Mouse (Mus musculus): Measurements from ENCODE around the gene Foxi3. TPM values are rescaled to one million over a fixed set of nuclear protein-coding genes. Genes with fewer than 3 reads are reported as not detected.

Foxi3 gene
- polyA plus RNA-seq, 1 experiment from 2014 or later, result not detected

DNA sequence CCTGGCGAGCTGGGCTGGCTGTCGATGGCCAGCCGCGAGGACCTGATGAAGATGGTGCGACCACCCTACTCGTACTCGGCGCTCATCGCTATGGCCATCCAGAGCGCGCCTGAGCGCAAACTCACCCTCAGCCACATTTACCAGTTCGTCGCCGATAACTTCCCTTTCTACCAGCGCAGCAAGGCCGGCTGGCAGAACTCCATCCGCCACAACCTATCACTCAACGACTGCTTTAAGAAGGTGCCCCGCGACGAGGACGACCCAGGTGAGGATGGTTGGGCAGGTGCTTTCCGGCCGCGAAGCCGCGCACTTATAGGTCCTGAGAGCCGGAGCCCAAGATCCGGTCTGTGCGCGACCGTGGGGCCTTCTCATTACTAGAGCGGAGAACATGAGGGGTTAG, 605 bp downstream of the Foxi3 start:
- Histone ChIP-seq H3K4me3 (peak overlapping the region; percentile 67), H3K4me1 (peaks cover 12% of the 10 kb centered on the region), H3K27ac (no peak overlapping the region), H3K27me3 (ENCODE audit: insufficient read depth, poor library complexity, severe bottlenecking) (peaks cover 87% of the 10 kb centered on the region), H3K9me3 (no peaks in the 10 kb centered on the region), H3K36me3 (no peaks in the 10 kb centered on the region)
- no peak for DNase-seq (ENCODE audit: low spot score)
- WGBS, result 1% methylated on average over 34 of the region's 34 CpGs

GRCm38 (mm10) chr6:70957341-70957940, 1.1 kb downstream of the Foxi3 start:
- no peaks in the 10 kb centered on the region for H3K9me3 ChIP-seq
- H3K27me3 ChIP-seq (ENCODE audit: insufficient read depth, poor library complexity, severe bottlenecking), result peaks cover 85% of the 10 kb centered on the region
- peaks cover 12% of the 10 kb centered on the region for H3K4me1 ChIP-seq
- DNase-seq (ENCODE audit: low spot score), result no peak
- H3K36me3 ChIP-seq, result no peaks in the 10 kb centered on the region
- no peak overlapping the region for H3K27ac ChIP-seq
- WGBS, result 14% methylated on average over 7 of the region's 7 CpGs
- H3K4me3 ChIP-seq, result peak overlapping the region; percentile 67

DNA sequence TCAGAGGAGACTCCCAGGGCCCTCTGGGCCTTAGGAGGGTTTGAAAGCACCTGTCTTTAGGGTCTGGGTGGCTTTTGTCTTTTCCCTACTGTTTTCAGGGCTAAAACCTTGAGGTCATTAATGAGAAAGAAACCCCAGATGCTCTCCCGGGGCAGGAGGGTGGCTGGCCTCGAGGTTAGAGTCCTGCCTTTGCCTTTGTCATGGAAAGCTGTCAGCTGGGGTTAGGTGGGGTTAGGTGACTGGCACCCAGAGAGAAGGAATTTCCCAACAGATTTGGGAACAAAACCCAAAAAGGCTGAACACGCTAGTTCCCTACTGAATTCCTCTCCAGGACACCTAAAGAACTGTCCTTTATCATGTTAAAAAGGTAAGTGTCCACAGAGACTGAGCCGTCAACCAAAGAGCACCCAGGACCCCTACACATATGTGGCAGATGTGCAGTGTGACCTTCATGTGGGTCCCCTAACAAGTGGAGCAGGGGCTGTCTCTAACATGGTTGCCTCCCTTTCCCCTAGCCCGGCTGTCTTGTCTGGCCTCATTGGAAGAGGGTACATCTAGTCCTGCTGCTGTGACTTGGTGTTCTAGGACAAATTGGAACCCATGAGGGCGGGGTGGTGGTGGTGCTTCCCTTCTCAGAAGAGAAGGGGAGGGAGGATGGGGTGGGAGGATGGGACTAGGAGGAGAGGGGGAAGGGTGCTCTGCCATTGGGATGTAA, 7.9 kb downstream of the Foxi3 start:
- no peak for DNase-seq (ENCODE audit: low spot score)
- WGBS, result 37% methylated on average over 6 of the region's 6 CpGs
- H3K4me1 ChIP-seq, result peaks cover 18% of the 10 kb centered on the region
- no peaks in the 10 kb centered on the region for H3K36me3 ChIP-seq
- no peak overlapping the region for H3K27ac ChIP-seq
- H3K4me3 ChIP-seq, result no peak overlapping the region
- peaks cover 73% of the 10 kb centered on the region for H3K27me3 ChIP-seq (ENCODE audit: insufficient read depth, poor library complexity, severe bottlenecking)
- no peaks in the 10 kb centered on the region for H3K9me3 ChIP-seq

DNA sequence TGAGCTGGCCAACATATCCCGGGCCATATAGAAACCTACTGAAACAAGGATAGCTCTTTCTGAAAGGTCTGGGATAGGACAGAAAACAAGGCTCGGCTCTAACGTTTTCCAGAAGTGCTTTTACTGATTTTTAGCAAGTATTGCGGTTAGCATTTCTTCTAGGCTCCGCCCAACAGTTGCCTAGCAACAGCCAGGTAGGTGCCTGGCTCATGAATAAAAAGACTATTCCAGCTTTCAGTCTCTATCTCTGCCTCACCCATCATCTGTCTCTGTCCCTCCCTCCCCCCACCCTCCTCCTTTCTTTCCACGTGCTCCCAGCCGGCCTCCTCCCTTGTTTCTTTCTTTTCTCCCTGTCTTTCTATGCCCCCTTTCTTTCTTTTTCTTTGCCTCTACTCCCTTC, 9.4 kb downstream of the Foxi3 start:
- Histone ChIP-seq H3K4me1 (peaks cover 18% of the 10 kb centered on the region), H3K4me3 (no peak overlapping the region), H3K27me3 (ENCODE audit: insufficient read depth, poor library complexity, severe bottlenecking) (peaks cover 58% of the 10 kb centered on the region), H3K9me3 (no peaks in the 10 kb centered on the region), H3K27ac (no peak overlapping the region), H3K36me3 (no peaks in the 10 kb centered on the region)
- DNase-seq (ENCODE audit: low spot score), result no peak
- 25% methylated on average over 7 of the region's 7 CpGs for WGBS

DNA sequence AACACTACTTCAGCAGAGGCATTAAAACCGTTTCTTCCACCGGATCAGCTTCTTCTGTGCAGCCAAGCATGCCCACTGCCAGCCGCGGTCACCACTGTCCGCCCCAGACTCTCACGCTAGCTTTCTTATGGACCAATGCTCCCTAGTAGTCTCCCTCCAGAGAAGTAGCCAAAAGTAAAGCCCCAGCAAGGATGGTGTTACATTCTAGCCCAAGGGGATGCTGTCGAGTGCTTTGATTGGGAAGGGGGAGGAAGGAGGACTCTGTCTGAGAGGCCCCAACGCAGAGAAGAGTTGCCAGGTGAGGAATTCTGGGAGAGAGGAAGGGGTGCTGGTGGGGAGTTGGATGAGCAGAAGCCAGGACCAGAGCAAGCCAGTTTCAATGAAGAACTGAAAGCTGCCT, 11.1 kb downstream of the Foxi3 start:
- Histone ChIP-seq H3K9me3 (no peaks in the 10 kb centered on the region), H3K4me1 (peaks cover 18% of the 10 kb centered on the region), H3K27ac (peak overlapping the region; percentile 60; the same call in 1 of the 2 replicates), H3K4me3 (peak overlapping the region; percentile 47), H3K27me3 (ENCODE audit: insufficient read depth, poor library complexity, severe bottlenecking) (peaks cover 49% of the 10 kb centered on the region), H3K36me3 (no peaks in the 10 kb centered on the region)
- no peak for DNase-seq (ENCODE audit: low spot score)
- WGBS, result 2% methylated on average over 8 of the region's 8 CpGs

- Histone ChIP-seq H3K9me3 (no peaks in the 10 kb centered on the region), H3K27ac (no peak overlapping the region; the same call in 1 of the 2 replicates), H3K4me1 (peaks cover 18% of the 10 kb centered on the region), H3K27me3 (ENCODE audit: insufficient read depth, poor library complexity, severe bottlenecking) (peaks cover 41% of the 10 kb centered on the region), H3K4me3 (no peak overlapping the region), H3K36me3 (no peaks in the 10 kb centered on the region)
- 63% methylated on average over 4 of the region's 4 CpGs for WGBS
- DNase-seq (ENCODE audit: low spot score), result no peak
Measured at GRCm38 (mm10) chr6:70968291-70968690, 12.0 kb downstream of the Foxi3 start.

- H3K27ac ChIP-seq, result no peak overlapping the region
- H3K27me3 ChIP-seq (ENCODE audit: insufficient read depth, poor library complexity, severe bottlenecking), result no peaks in the 10 kb centered on the region
- no peak for DNase-seq (ENCODE audit: low spot score)
- no peak overlapping the region for H3K4me3 ChIP-seq
- WGBS, result 66% methylated on average over 3 of the region's 3 CpGs
- H3K36me3 ChIP-seq, result no peaks in the 10 kb centered on the region
- H3K4me1 ChIP-seq, result peaks cover 7% of the 10 kb centered on the region
- H3K9me3 ChIP-seq, result no peaks in the 10 kb centered on the region
Measured at GRCm38 (mm10) chr6:70973066-70973465, 16.7 kb downstream of the Foxi3 start.

DNA sequence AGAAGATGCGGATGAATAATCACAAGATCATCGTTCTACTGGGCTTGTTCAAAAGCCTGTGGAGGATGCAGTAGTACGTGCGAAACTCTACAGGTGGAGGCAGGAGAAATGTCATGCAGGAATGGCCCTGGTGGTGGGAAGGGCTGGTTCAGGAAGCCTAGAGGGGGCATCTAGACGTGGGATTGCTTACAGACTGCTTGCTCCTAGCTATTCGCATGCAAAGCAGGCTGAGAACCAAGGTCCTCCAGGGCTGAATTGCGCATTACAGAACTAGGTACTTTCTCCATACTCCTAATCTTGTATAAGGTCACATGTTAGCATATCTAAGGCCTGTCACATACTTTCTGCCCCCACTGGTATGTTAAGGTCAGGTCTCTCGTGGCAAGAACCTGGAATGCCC, 24.7 kb downstream of the Foxi3 start:
- Histone ChIP-seq H3K9me3 (no peaks in the 10 kb centered on the region), H3K4me3 (no peak overlapping the region), H3K27me3 (ENCODE audit: insufficient read depth, poor library complexity, severe bottlenecking) (no peaks in the 10 kb centered on the region), H3K27ac (no peak overlapping the region), H3K36me3 (no peaks in the 10 kb centered on the region), H3K4me1 (no peaks in the 10 kb centered on the region)
- no peak for DNase-seq (ENCODE audit: low spot score)
- 71% methylated on average over 8 of the region's 8 CpGs for WGBS

DNA sequence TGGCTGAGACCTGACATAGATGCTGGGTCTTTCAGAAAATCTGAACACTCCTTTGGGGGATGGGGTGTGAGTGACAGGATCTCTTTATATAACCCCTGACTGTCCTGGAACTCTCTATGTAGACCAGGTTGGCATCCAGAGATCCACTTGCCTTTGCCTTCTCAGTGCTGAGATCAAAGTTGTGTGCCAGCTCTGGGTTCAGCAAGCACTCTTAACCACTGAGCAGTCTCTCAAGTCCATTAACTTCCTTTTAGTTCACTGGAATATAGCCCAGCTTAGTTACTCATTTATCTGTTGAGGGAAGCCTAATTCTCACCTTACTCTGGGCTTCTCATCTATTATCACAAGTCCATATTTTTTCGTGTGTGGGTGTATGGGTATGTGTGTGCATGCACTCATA, 26.1 kb downstream of the Foxi3 start:
- DNase-seq (ENCODE audit: low spot score), result no peak
- no peak overlapping the region for H3K4me3 ChIP-seq
- H3K4me1 ChIP-seq, result no peaks in the 10 kb centered on the region
- no peaks in the 10 kb centered on the region for H3K36me3 ChIP-seq
- no peaks in the 10 kb centered on the region for H3K9me3 ChIP-seq
- WGBS, result 61% methylated on average over 1 of the region's 1 CpGs
- no peaks in the 10 kb centered on the region for H3K27me3 ChIP-seq (ENCODE audit: insufficient read depth, poor library complexity, severe bottlenecking)
- no peak overlapping the region for H3K27ac ChIP-seq

DNA sequence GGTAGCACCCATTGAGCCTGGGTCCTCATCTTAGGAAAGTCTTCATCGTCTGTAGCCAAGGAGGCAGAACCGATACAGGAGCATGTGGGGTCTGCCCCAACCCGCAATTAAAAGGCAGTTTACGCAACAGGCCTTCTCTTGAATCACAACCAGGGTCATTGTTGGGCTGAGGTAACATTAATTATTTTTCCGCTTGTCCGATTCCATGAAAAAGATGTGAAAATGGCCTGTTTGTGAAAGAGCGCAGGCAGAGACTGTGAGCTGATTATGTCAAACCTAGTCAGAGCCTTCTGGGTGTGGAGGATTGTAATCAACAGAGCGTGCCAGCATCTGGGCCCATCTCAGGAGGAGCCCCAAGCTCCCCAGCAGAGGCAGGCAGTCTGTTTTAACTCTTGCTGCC, 30.4 kb downstream of the Foxi3 start:
- H3K27ac ChIP-seq, result no peak overlapping the region
- no peaks in the 10 kb centered on the region for H3K36me3 ChIP-seq
- no peaks in the 10 kb centered on the region for H3K27me3 ChIP-seq (ENCODE audit: insufficient read depth, poor library complexity, severe bottlenecking)
- 80% methylated on average over 8 of the region's 8 CpGs for WGBS
- no peak for DNase-seq (ENCODE audit: low spot score)
- H3K9me3 ChIP-seq, result no peaks in the 10 kb centered on the region
- H3K4me3 ChIP-seq, result no peak overlapping the region
- no peaks in the 10 kb centered on the region for H3K4me1 ChIP-seq

DNA sequence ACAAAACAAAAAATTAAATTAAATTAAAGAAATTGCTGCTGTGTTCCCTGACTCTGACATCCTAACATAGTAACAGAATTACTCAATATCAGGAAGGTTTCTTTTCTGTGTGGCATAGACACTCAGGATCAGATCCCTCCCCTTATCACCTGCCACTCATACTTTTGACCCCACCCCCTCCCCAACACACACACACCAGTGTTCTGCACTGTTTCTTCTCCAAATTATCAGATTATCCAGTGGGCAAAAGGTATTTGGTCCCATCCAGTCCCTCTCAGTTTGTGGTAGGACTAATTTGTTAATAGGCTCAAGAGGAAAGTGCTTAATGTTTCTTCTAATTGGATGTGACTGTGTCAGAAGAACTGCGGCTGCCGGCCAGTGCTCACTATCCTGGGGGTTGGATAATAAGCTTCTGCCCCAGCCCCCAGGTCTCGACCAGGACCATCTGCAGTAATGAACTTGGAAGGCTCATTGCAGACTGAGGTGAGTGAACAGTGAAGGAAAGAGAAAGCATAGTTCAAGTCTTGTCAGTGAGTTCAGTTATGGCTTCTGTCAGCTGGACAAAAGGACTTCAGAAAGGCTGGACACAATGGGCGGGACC, 39.9 kb downstream of the Foxi3 start:
- DNase-seq (ENCODE audit: low spot score), result no peak
- Histone ChIP-seq H3K9me3 (no peaks in the 10 kb centered on the region), H3K27ac (no peak overlapping the region), H3K4me3 (no peak overlapping the region), H3K27me3 (ENCODE audit: insufficient read depth, poor library complexity, severe bottlenecking) (no peaks in the 10 kb centered on the region), H3K4me1 (no peaks in the 10 kb centered on the region; the same call in 1 of the 2 replicates), H3K36me3 (no peaks in the 10 kb centered on the region)
- 68% methylated on average over 4 of the region's 4 CpGs for WGBS

DNA sequence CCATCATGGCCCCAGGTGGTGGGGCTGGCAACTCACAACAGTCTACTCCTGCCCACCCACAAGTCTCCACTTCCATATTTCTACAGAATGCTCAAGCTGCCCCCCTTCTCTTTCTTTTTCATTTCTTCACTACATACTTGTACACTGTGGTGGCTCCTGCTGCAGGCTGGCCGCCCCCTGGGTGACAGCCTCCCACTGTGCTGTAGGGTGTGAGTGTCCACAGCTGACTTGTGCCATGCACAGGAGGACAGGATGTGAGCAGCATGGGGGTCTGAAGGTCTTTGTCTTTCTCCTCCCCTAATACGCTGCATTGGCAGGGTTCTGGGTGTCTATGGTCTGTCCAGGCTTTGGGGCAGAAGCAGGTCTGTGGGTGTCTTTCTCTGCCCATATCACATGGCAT, 46.3 kb downstream of the Foxi3 start:
- no peaks in the 10 kb centered on the region for H3K9me3 ChIP-seq
- WGBS, result 80% methylated on average over 2 of the region's 2 CpGs
- H3K4me3 ChIP-seq, result no peak overlapping the region
- no peaks in the 10 kb centered on the region; the same call in 1 of the 2 replicates for H3K4me1 ChIP-seq
- DNase-seq (ENCODE audit: low spot score), result no peak
- H3K36me3 ChIP-seq, result no peaks in the 10 kb centered on the region
- no peak overlapping the region for H3K27ac ChIP-seq
- H3K27me3 ChIP-seq (ENCODE audit: insufficient read depth, poor library complexity, severe bottlenecking), result no peaks in the 10 kb centered on the region

- WGBS, result 89% methylated on average over 2 of the region's 2 CpGs
- Histone ChIP-seq H3K27ac (no peak overlapping the region), H3K27me3 (ENCODE audit: insufficient read depth, poor library complexity, severe bottlenecking) (no peaks in the 10 kb centered on the region; the same call in 1 of the 2 replicates), H3K36me3 (no peaks in the 10 kb centered on the region), H3K9me3 (no peaks in the 10 kb centered on the region), H3K4me3 (no peak overlapping the region), H3K4me1 (no peaks in the 10 kb centered on the region; the same call in 1 of the 2 replicates)
- no peak for DNase-seq (ENCODE audit: low spot score)
Measured at GRCm38 (mm10) chr6:71004161-71004560, 47.8 kb downstream of the Foxi3 start.
